Mouse (Mus musculus) lung, postnatal 0 days (tissue): ENCODE data around the gene Smoc1. TPM values are rescaled to one million over a fixed set of nuclear protein-coding genes. Genes with fewer than 3 reads are reported as not detected.

ENCODE experiments used
- ATAC-seq: fragments of 200-750 bp; cut with Nextera tagmentation; 2 replicates; pipeline ENCODE4 v1.8.0; 2017; ENCODE audit warnings: moderate library complexity
- DNase-seq: peaks from one replicate; pipeline ENCODE4 v3.0.0-alpha.2; 2016; ENCODE audit warnings: low spot score
- H3K27ac ChIP-seq: fragments of 300-500 bp; sonication (generic); 2 replicates; pipeline ENCODE4 v1.5.1; 2014; ENCODE audit warnings: antibody characterized with exemption, mild to moderate bottlenecking, low read length, mixed read lengths
- H3K27me3 ChIP-seq: fragments of 300-500 bp; sonication (generic); replicated peaks from 2 replicates; pipeline ENCODE4 v1.6.1; 2014; ENCODE audit warnings: low read length, mixed read lengths; ENCODE audit not compliant: insufficient read depth
- H3K36me3 ChIP-seq: fragments of 300-500 bp; sonication (generic); 2 replicates; pipeline ENCODE4 v1.6.1; 2014; ENCODE audit warnings: low read length, mixed read lengths; ENCODE audit not compliant: insufficient read depth
- H3K4me1 ChIP-seq: fragments of 300-500 bp; sonication (generic); 2 replicates; pipeline ENCODE4 v1.6.1; 2014; ENCODE audit warnings: antibody characterized with exemption, low read depth, low read length, mixed read lengths; ENCODE audit not compliant: insufficient read depth
- H3K4me2 ChIP-seq: fragments of 300-500 bp; sonication (generic); replicated peaks from 2 replicates; pipeline ENCODE4 v1.6.1; 2014; ENCODE audit warnings: low read depth, mild to moderate bottlenecking, low read length, moderate library complexity, mixed read lengths
- H3K4me3 ChIP-seq: fragments of 300-500 bp; sonication (generic); 2 replicates; pipeline ENCODE4 v1.5.1; 2014; ENCODE audit warnings: low read depth, low read length
- H3K9ac ChIP-seq: fragments of 300-500 bp; sonication (generic); replicated peaks from 2 replicates; pipeline ENCODE4 v1.6.1; 2014; ENCODE audit warnings: low read depth, mild to moderate bottlenecking
- H3K9me3 ChIP-seq: fragments of 300-500 bp; sonication (generic); 2 replicates; pipeline ENCODE4 v1.6.1; 2016; ENCODE audit warnings: low read length, mixed read lengths
- CTCF ChIP-seq: IDR thresholded peaks from 2 replicates; pipeline ENCODE4 v1.5.1; 2016; ENCODE audit warnings: antibody characterized with exemption, mild to moderate bottlenecking
- EP300 ChIP-seq: IDR thresholded peaks from 2 replicates; pipeline ENCODE4 v1.6.1; 2016; ENCODE audit warnings: antibody characterized with exemption, mild to moderate bottlenecking, control low read depth
- WGBS: fragments of 180-500 bp; shearing (Covaris S2); extraction: QIAGEN DNeasy Blood & Tissue Kit; methylation state at CpG from one replicate; pipeline ENCODE4 v1.1.7; 2014; 5-methylcytosine and 5-hydroxymethylcytosine counted together
- polyA plus RNA-seq: library from polyadenylated mRNA; unstranded; fragments of >200 nt; fragmentation: Nextera tagmentation; extraction: Ambion mirVana; gene quantifications from 2 replicates; pipeline ENCODE4 v1.2.1, GENCODE M21; 2015

Gene Smoc1
- polyA plus RNA-seq, 1 experiment from 2014 or later: 0.19 TPM

DNA sequence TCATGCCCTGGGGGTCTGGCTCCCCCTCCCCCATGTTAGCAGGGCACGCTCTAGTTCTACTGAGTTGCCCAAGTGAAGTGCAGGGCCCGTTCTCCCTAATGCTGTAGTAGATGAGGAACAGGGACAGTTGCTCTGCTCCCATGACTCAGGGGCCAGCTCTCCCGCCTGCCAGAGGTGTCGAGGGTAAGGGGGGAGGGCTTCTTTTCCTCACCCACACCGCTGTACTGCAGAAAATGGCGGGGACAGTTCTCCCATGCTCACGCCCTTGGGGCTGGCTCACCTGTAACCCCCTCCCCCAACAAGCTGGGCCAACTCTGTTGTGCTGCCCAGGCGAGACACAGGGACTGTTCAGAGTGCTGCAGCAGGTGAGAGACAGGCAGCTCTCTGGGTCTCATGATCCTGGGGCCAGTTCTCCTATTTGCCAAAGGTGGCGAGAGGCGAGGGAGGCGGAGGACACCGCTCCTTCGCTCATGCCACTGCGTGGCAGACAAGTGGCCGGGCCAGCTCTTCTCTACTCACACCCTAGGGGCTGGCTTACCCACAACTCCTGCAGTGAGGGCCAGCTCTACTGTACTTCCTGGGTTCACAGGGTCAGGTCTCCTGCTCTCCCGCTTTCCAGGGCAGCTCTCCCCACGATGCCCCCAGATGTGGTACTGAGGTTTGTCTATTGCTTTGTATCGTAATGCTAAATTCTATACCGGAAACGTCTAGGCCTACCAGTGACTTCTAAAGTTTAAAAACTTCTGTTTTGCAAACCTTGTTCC is 7.9 kb upstream of the Smoc1 start:
- no peak overlapping the region for H3K27ac ChIP-seq
- 74% methylated on average over 20 of the region's 20 CpGs for WGBS
- no peaks in the 10 kb centered on the region for H3K36me3 ChIP-seq
- H3K4me1 ChIP-seq: no peaks in the 10 kb centered on the region
- TF ChIP-seq EP300: no peak
- no peak for TF ChIP-seq CTCF
- no peak overlapping the region for H3K4me2 ChIP-seq
- ATAC-seq (no peak), DNase-seq (no peak)
- no peaks in the 10 kb centered on the region for H3K27me3 ChIP-seq
- H3K4me3 ChIP-seq: no peak overlapping the region
- H3K9me3 ChIP-seq: no peaks in the 10 kb centered on the region
- no peak overlapping the region for H3K9ac ChIP-seq

GRCm38 (mm10) chr12:81019280-81019935 is 7.2 kb upstream of the Smoc1 start:
- DNase-seq: no peak
- TF ChIP-seq CTCF: no peak
- no peak for TF ChIP-seq EP300
- no peaks in the 10 kb centered on the region for H3K9me3 ChIP-seq
- H3K27me3 ChIP-seq: no peaks in the 10 kb centered on the region
- H3K4me3 ChIP-seq: no peak overlapping the region
- ATAC-seq: no peak; the same call in 1 of the 2 replicates
- H3K4me2 ChIP-seq: no peak overlapping the region
- no peaks in the 10 kb centered on the region for H3K4me1 ChIP-seq
- H3K36me3 ChIP-seq: no peaks in the 10 kb centered on the region
- WGBS: 85% methylated on average over 7 of the region's 7 CpGs
- H3K27ac ChIP-seq: no peak overlapping the region
- no peak overlapping the region for H3K9ac ChIP-seq

- WGBS: 87% methylated on average over 7 of the region's 7 CpGs
- H3K27me3 ChIP-seq: peaks cover 6% of the 10 kb centered on the region
- DNase-seq (no peak), ATAC-seq (no peak)
- TF ChIP-seq EP300 (no peak), CTCF (no peak)
- peaks cover 5% of the 10 kb centered on the region; the same call in 1 of the 2 replicates for H3K4me1 ChIP-seq
- no peaks in the 10 kb centered on the region for H3K9me3 ChIP-seq
- H3K4me3 ChIP-seq: no peak overlapping the region
- no peaks in the 10 kb centered on the region for H3K36me3 ChIP-seq
- no peak overlapping the region for H3K9ac ChIP-seq
- no peak overlapping the region for H3K4me2 ChIP-seq
- H3K27ac ChIP-seq: no peak overlapping the region
Observed at GRCm38 (mm10) chr12:81024407-81024806, 2.2 kb upstream of the Smoc1 start.

- H3K27me3 ChIP-seq: peaks cover 6% of the 10 kb centered on the region
Observed at GRCm38 (mm10) chr12:81024993-81025392, 1.6 kb upstream of the Smoc1 start.

GRCm38 (mm10) chr12:81026995-81027942 is 661 bp downstream of the Smoc1 start:
- Histone ChIP-seq H3K9me3 (no peaks in the 10 kb centered on the region), H3K4me2 (peak overlapping the region; percentile 63), H3K27me3 (peaks cover 6% of the 10 kb centered on the region), H3K4me1 (peaks cover 5% of the 10 kb centered on the region; the same call in 1 of the 2 replicates), H3K36me3 (no peaks in the 10 kb centered on the region), H3K9ac (no peak overlapping the region), H3K4me3 (peak overlapping the region; percentile 33), H3K27ac (no peak overlapping the region)
- no peak for TF ChIP-seq EP300
- TF ChIP-seq CTCF: no peak
- 3% methylated on average over 45 of the region's 45 CpGs for WGBS
- ATAC-seq (no peak), DNase-seq (no peak)

More at GRCm38 (mm10) chr12:81024993-81025392, 1.6 kb upstream of the Smoc1 start:
- Histone ChIP-seq H3K36me3 (no peaks in the 10 kb centered on the region), H3K9ac (no peak overlapping the region), H3K4me1 (peaks cover 5% of the 10 kb centered on the region; the same call in 1 of the 2 replicates), H3K27ac (no peak overlapping the region), H3K9me3 (no peaks in the 10 kb centered on the region), H3K4me3 (no peak overlapping the region), H3K4me2 (no peak overlapping the region)
- DNase-seq (no peak), ATAC-seq (no peak)
- 61% methylated on average over 2 of the region's 2 CpGs for WGBS
- TF ChIP-seq CTCF: 0 out of 2 replicates have a peak, but pooled peaks have one; percentile 7
- no peak for TF ChIP-seq EP300
